Mouse (Mus musculus) common myeloid progenitor, adult 5-6 weeks (primary cell): ENCODE results near the gene Gtsf1. TPM values are rescaled to one million over a fixed set of nuclear protein-coding genes. Genes with fewer than 3 reads are reported as not detected.

Experiments used
- ATAC-seq: replicated peaks from 2 replicates; pipeline ENCODE4 v1.8.0; 2016; ENCODE audit warnings: low read depth, mild to moderate bottlenecking, moderate TSS enrichment, inconsistent platforms; ENCODE audit not compliant: poor library complexity, severe bottlenecking
- total RNA-seq: library from RNA; stranded (forward); fragments of 200-1000, 187-1606 nt; gene quantifications from 2 replicates; pipeline ENCODE4 v1.2.3, GENCODE M21; 2017

The Gtsf1 gene
- total RNA-seq, 1 experiment from 2014 or later: not detected

DNA sequence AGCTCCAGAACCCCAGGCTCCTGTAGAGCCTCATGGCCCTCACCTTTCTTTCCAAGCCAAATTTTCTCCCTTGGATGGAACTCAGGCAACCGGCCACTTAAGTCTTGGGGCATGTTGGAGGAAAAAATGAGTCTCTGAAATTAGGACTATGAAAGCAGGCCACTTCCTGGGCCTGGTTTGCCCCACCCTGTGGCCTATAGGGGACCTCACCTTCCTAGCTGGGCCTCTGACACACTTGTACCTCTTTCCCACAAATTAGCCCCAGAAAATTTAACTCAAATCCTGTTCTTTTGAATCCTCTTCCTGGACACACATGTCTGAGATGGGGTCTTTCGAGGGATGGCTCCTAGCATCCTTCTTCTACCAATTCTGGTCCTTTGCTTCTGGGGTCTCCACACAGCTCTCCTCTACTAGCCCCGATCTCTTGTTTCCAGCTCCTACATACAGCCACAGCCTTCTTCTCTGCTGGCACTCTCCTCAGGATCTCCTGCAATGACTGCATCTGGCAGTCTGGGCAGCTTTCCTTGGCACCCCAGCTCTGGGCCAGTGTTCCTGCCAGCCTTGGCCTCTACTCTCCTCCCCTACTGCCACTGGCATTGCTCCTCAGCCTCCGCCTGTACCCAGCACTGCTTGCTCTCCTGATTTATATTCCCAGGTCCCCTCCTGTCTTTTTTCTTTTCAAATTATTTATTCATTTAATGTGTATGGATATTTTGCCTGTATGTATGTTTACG is 70.2 kb downstream of the Gtsf1 start:
- no peak for ATAC-seq

- no peak for ATAC-seq
These were observed 71.2 kb downstream of the Gtsf1 start for GRCm38 (mm10) chr15:103359122-103359510.

GRCm38 (mm10) chr15:103358278-103359121 is 71.8 kb downstream of the Gtsf1 start:
- peak; percentile 22; the same call in 1 of the 2 replicates for ATAC-seq

GRCm38 (mm10) chr15:103357817-103358216 is 72.5 kb downstream of the Gtsf1 start:
- no peak for ATAC-seq

DNA sequence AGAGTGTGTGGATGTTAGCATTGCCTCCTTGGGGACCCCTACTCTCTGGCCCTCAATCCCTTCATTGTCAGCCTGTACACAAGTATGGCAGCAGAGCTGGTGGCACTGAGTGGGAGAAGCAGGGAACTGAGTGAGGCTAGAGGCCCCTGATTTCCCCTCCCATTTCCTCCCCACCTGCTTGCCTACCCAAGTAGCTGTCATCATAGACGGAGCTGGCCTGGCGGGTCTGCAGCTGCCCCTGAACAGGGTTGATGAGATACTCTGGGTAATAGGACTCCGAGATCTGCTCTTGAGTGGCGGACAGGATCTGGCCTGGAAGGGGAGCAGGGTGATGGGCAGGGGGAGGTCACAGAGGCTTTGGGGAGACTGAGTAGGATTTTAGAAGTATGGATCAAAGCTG is 74.1 kb downstream of the Gtsf1 start:
- ATAC-seq: no peak

DNA sequence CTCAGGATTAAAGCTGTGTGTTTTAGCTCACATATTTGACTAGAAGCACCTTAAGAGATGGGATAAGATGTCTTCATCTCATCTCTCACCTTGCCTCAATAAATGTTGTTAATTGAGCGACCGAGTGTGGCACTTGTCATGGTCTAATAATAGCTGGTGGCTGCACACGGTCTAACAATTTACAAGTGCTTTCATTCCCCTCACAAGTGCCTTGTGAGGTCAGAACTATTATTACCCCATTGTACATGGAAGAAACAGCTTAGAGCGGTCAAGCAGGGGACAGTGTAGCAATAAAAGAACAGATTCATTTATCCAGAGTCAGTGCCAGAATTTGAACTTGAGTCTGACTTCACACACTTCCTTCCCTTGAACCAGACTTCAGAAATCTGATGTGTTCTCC is 74.8 kb downstream of the Gtsf1 start:
- ATAC-seq: no peak

- no peak for ATAC-seq
These were observed 75.6 kb downstream of the Gtsf1 start for GRCm38 (mm10) chr15:103354690-103355089.

DNA sequence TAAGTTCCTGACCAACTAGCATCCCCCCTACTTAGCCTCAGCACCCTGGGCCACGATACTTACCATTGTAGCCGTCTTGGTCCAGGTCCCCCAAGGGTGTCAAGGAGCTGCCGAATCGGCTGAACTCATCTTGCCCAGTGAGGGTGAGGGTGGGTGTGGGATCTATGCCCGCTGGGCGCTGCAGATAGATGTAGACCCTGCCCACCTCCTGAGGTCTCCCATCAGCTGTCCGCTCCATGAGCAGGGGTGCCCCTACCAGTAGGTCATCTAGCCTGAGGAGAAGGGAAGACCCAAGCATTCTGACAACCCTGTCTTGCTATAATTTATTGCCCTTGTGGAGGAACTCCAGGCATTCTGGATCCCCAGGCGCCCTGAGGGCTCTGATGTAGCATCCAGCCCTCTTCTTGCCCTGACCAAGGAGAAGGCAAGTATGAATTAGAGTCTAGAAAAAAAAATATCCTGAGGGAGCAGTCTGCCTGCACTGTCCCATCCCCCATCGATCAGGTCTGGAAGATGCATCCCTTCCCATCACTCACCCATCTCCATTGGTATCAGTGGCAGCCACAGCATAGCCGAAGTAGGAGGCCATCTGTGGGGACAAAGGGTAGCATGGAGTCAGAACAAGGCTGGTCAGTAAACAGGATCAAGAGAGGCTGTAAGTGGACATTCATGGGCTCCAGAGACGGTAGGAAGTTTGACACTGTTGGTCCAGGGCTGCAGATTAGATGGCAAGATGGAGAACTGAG is 76.6 kb downstream of the Gtsf1 start:
- no peak for ATAC-seq

GRCm38 (mm10) chr15:103352856-103353255 is 77.4 kb downstream of the Gtsf1 start:
- peak; percentile 81 for ATAC-seq

Other genes starting within 250 kb of the Gtsf1 start
- gene Cbx5, start 190.7 kb downstream of the Gtsf1 start, total RNA-seq: 248 and 261 TPM in 2 replicates
- 1,831 and 1,833 TPM in 2 replicates for gene Hnrnpa1, start 190.0 kb downstream of the Gtsf1 start, total RNA-seq
- gene Nfe2, start 172.1 kb downstream of the Gtsf1 start, total RNA-seq: 121 and 135 TPM in 2 replicates
- 53.8 and 55.5 TPM in 2 replicates for gene Copz1, start 157.8 kb downstream of the Gtsf1 start, total RNA-seq
- gene Gpr84, start 119.9 kb downstream of the Gtsf1 start, total RNA-seq: not detected in 2 replicates
- 3.9 and 6.0 TPM in 2 replicates for gene Zfp385a, start 90.4 kb downstream of the Gtsf1 start, total RNA-seq
- gene Itga5, start 63.7 kb downstream of the Gtsf1 start, total RNA-seq: 13.4 and 17.7 TPM in 2 replicates
- gene Gtsf2, start 18.0 kb upstream of the Gtsf1 start, total RNA-seq: not detected in 2 replicates
- gene Nckap1l, start 23.3 kb upstream of the Gtsf1 start, total RNA-seq: 86.4 and 101 TPM in 2 replicates
- 0.19 and 2.2 TPM in 2 replicates for gene Pde1b, start 72.6 kb upstream of the Gtsf1 start, total RNA-seq
- not detected in 2 replicates for gene Ppp1r1a, start 107.5 kb upstream of the Gtsf1 start, total RNA-seq
- gene Glycam1, start 134.6 kb upstream of the Gtsf1 start, total RNA-seq: not detected in 2 replicates